Mouse (Mus musculus) spleen, postnatal 10 days (tissue): Measurements from ENCODE around the gene Zfp706.
"Not testable (repeated sequence)": the region's sequence is repeated elsewhere in the genome, so short reads cannot be mapped to it uniquely, and the experiment has no call there.

Source experiments
- DNase-seq, 2 experiments: peaks; one replicate each; pipeline ENCODE4 v3.0.0; 2021 to 2022; ENCODE audit warnings: low spot score in 2 of 2

The Zfp706 gene

GRCm38 (mm10) chr15:37011316-37011715 is 3.7 kb upstream of the Zfp706 start:
- DNase-seq = no peak

GRCm38 (mm10) chr15:37008546-37008945 is 973 bp upstream of the Zfp706 start:
- DNase-seq = no peak

- DNase-seq = no peak
Measured at GRCm38 (mm10) chr15:37007959-37008419, 416 bp upstream of the Zfp706 start.

- DNase-seq = peak in 1 of 2 experiments; percentile 62
Measured at GRCm38 (mm10) chr15:37006475-37007164, 953 bp downstream of the Zfp706 start.

GRCm38 (mm10) chr15:37005793-37006474 is 1.6 kb downstream of the Zfp706 start:
- no peak for DNase-seq

GRCm38 (mm10) chr15:37004858-37005257 is 2.7 kb downstream of the Zfp706 start:
- DNase-seq = no peak

- no peak for DNase-seq
Measured at GRCm38 (mm10) chr15:37002276-37002675, 5.3 kb downstream of the Zfp706 start.

- not testable (repeated sequence) for DNase-seq
Measured at GRCm38 (mm10) chr15:36999602-37000001, 8.0 kb downstream of the Zfp706 start.

GRCm38 (mm10) chr15:36995166-36995565 is 12.4 kb downstream of the Zfp706 start:
- DNase-seq = no peak

GRCm38 (mm10) chr15:36994665-36995064 is 12.9 kb downstream of the Zfp706 start:
- DNase-seq = no peak

- DNase-seq = no peak
Measured at GRCm38 (mm10) chr15:36993435-36994178, 14.0 kb downstream of the Zfp706 start.

- DNase-seq = no peak
Measured at GRCm38 (mm10) chr15:36991353-36991752, 16.2 kb downstream of the Zfp706 start.

- no peak for DNase-seq
Measured at GRCm38 (mm10) chr15:36989922-36990321, 17.7 kb downstream of the Zfp706 start.

GRCm38 (mm10) chr15:36988718-36989115 is 18.9 kb downstream of the Zfp706 start:
- DNase-seq = no peak

- no peak for DNase-seq
Measured at GRCm38 (mm10) chr15:36987976-36988717, 19.4 kb downstream of the Zfp706 start.

GRCm38 (mm10) chr15:36987211-36987877 is 20.2 kb downstream of the Zfp706 start:
- DNase-seq = no peak

- no peak for DNase-seq
Measured at GRCm38 (mm10) chr15:36985567-36985925, 22.0 kb downstream of the Zfp706 start.

- no peak for DNase-seq
Measured at GRCm38 (mm10) chr15:36984921-36985566, 22.5 kb downstream of the Zfp706 start.

- DNase-seq = no peak
Measured at GRCm38 (mm10) chr15:36983455-36983854, 24.1 kb downstream of the Zfp706 start.

- DNase-seq = no peak
Measured at GRCm38 (mm10) chr15:36980238-36980637, 27.3 kb downstream of the Zfp706 start.
